Mouse (Mus musculus): ENCODE results near the gene Olfr1500. TPM values are rescaled to one million over a fixed set of nuclear protein-coding genes. Genes with fewer than 3 reads are reported as not detected.

The Olfr1500 gene
- polyA plus RNA-seq (2015; fragmentation: Nextera tagmentation; extraction: Ambion mirVana) = not detected in 2 replicates

DNA sequence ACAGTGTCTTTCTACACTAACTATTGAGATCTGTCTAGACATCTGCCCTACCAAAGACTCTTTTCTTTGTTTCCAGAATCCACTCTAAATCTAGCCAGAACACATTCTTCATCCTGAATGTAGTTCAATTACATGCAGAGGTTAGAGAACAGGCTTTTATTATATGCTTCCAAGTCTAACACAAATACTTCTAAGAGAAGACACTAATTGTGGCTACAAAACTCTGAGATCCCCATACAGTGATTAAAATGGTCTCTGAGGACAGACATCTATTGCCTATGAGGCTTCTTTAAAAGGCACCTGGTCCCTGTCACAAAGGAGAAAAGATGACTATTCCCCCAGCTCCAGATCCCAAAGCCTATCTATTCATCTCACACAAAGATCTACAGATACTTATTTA lies at the start of gene Olfr1500:
TSS of gene Olfr1500 (minus strand) at position 101 of the 400 bp plus-strand sequence.

DNA sequence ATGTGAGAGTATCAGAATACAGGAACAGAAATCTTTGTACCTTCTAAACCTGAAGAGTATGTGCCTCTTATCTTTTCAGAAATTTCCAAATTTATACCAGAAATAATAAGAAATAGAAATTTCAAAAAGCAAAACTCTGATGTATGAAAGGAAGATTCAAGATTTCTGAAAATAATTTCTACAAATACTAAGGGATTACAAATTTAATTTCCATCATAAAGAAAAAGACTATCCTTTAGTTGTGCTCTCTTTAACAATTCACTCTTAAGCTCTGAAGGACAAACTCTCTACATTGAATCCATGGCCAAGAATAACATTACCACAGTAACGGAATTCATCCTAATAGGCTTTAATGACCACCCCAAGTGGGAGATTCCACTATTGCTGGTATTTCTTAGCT lies 31.2 kb upstream of the Olfr1500 start, which contains the start of gene Olfr1502:
TSS of gene Olfr1502 (plus strand) at position 301 of the 400 bp plus-strand sequence.

DNA sequence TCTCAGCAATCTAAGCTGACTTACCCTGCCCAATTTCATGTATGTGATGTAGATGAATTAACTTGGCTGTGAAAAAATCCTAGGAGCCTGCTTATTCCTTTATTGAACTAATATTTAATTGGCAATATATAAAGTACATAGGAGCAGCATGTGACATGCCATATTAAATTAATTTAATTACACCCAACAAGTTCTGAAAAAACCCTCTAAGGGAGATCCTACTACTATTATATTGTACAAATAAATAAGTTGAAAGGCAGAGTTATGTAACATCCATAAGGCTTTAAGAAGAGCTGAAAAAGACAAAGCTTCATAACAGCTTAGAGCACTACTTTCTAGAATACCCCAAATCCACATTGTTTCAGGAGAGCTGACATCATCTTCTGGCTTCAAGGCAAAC lies 20.3 kb upstream of the Olfr1500 start, which contains the start of gene Olfr1501:
TSS of gene Olfr1501 (minus strand) at position 101 of the 400 bp plus-strand sequence.

DNA sequence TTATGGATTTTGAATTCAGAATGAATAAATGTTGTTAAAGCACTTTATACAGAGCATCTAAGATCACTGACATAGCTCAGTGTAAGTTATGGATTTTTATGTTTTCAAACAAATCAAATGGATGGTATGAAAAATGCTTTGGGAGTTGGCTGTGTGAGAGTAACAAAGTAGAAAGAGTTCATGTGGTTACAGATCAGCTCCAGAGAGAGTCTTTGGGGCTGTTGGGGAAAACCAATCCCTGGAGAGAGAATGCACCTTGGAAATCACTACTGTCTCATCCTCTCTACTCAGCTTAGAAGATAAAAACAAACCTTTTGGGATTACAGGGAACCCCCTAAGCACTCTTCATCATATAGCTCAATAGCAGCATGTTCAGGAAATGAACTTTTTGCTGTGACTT lies 10.9 kb downstream of the Olfr1500 start, which contains the start of gene Olfr1499:
TSS of gene Olfr1499 (minus strand) at position 101 of the 400 bp plus-strand sequence.

DNA sequence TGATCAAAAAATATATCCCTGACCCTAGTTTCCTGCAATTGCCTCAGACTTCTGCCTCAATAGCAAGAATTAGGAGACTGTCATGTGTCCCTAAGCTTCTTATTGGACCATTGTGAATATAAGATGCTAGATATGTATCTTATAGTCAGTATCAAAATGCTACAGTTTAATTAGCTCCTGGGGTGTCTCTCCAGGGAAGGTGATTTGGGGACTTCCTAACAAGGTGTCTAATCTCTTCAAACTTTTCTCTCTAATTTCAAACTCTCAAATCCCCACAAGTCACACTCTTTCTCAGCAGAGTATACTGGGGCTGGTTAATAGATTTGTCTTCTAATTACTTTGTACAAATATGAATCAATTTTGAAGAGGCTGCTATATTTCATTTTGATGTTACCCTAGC lies 32.2 kb downstream of the Olfr1500 start, which contains the start of gene Olfr1497:
TSS of gene Olfr1497 (minus strand) at position 101 of the 400 bp plus-strand sequence.

DNA sequence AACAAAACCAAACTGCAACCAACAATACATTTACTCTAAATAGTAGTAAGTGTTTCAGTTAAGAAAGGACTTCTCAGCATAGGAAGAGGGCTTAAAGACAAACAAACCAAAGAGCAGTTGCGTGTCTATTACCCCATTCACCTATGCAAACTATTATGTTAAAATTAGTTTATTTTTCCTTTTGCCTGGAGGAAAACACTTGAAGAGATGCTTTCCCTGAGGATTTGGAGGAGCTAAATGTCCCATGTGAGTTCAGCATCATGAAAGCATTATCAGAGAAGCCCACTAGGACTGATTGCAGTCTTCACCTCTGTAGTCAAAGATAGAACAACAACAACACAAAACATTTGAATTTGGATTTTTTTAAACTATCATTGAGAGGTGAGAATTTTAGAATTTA lies 52.7 kb downstream of the Olfr1500 start, which contains the start of gene Olfr1496:
TSS of gene Olfr1496 (plus strand) at position 301 of the 400 bp plus-strand sequence.

Other genes with a start within 250 kb of the Olfr1500 start
- not detected in 2 replicates for gene Olfr1484, start 247.0 kb downstream of the Olfr1500 start, polyA plus RNA-seq (2015; fragmentation: Nextera tagmentation; extraction: Ambion mirVana)
- gene Olfr1487, start 213.1 kb downstream of the Olfr1500 start, polyA plus RNA-seq (2015; fragmentation: Nextera tagmentation; extraction: Ambion mirVana) = not detected in 2 replicates
- gene Olfr1489, start 198.9 kb downstream of the Olfr1500 start, polyA plus RNA-seq (2015; fragmentation: Nextera tagmentation; extraction: Ambion mirVana) = not detected in 2 replicates
- not detected in 2 replicates for gene Olfr1490, start 179.4 kb downstream of the Olfr1500 start, polyA plus RNA-seq (2015; fragmentation: Nextera tagmentation; extraction: Ambion mirVana)
- not detected in 2 replicates for gene Olfr1491, start 133.2 kb downstream of the Olfr1500 start, polyA plus RNA-seq (2015; fragmentation: Nextera tagmentation; extraction: Ambion mirVana)
- gene Olfr1493-ps1, start 107.2 kb downstream of the Olfr1500 start, polyA plus RNA-seq (2015; fragmentation: Nextera tagmentation; extraction: Ambion mirVana) = not detected in 2 replicates
- not detected in 2 replicates for gene Olfr1494, start 90.8 kb downstream of the Olfr1500 start, polyA plus RNA-seq (2015; fragmentation: Nextera tagmentation; extraction: Ambion mirVana)
- not detected in 2 replicates for gene Olfr1495, start 65.9 kb downstream of the Olfr1500 start, polyA plus RNA-seq (2015; fragmentation: Nextera tagmentation; extraction: Ambion mirVana)
- gene Olfr1496, start 52.6 kb downstream of the Olfr1500 start, polyA plus RNA-seq (2015; fragmentation: Nextera tagmentation; extraction: Ambion mirVana) = not detected in 2 replicates
- gene Olfr1497, start 32.3 kb downstream of the Olfr1500 start, polyA plus RNA-seq (2015; fragmentation: Nextera tagmentation; extraction: Ambion mirVana) = not detected in 2 replicates
- gene Olfr1499, start 11.0 kb downstream of the Olfr1500 start, polyA plus RNA-seq (2015; fragmentation: Nextera tagmentation; extraction: Ambion mirVana) = not detected in 2 replicates
- gene Olfr1501, start 20.2 kb upstream of the Olfr1500 start, polyA plus RNA-seq (2015; fragmentation: Nextera tagmentation; extraction: Ambion mirVana) = not detected in 2 replicates
- gene Olfr1502, start 31.3 kb upstream of the Olfr1500 start, polyA plus RNA-seq (2015; fragmentation: Nextera tagmentation; extraction: Ambion mirVana) = not detected in 2 replicates
- gene Olfr1504, start 67.4 kb upstream of the Olfr1500 start, polyA plus RNA-seq (2015; fragmentation: Nextera tagmentation; extraction: Ambion mirVana) = not detected in 2 replicates
- not detected in 2 replicates for gene Olfr1505, start 83.0 kb upstream of the Olfr1500 start, polyA plus RNA-seq (2015; fragmentation: Nextera tagmentation; extraction: Ambion mirVana)